Mouse (Mus musculus): ENCODE results near the gene Gm20388. TPM values are rescaled to one million over a fixed set of nuclear protein-coding genes. Genes with fewer than 3 reads are reported as not detected.

Gm20388 gene
- polyA plus RNA-seq, 1 experiment from 2014 or later: 5.3 TPM

DNA sequence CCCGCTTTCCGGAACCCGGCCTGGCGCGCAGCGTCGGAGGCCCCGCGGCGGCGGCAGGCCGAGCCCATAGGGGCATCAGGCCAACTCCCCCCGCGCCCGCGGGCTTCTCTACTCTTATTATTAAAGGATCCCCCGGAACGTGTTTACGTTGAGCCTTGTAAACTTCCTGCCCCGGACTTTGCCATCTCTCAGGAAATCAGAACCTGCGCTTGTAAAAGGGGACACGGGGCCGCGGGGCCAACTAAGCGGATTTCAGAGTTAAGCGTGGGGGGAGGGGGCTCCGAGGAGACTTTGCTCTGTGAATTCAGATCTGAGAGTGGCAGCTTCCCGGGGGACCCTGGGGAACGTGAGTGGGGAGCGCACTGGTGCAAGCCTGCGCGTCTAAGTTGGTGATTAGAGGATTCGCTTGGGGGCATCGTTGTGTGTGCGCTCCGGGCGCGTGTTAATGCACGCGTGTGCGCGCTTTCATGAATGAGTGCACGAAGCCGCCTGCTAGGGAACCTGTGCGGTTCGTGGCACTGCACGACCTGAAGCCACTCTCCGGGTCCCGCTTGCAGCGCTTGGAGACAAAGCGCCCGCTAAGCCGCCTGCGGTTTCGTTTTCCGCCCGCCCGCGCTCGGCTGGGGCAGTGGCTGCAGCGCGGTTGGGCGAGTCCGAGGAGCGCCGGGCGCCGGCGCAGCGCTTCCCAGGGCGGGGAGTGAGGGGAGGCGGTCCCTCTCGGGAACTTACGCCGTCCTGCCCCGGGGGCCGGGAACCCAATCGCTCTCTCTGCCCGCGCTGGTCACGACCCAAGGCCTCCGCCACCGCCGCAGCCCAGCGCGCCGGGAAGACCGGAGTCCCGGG, 1172.7 kb downstream of the Gm20388 start:
- peaks cover 100% of the 10 kb centered on the region for H3K27me3 ChIP-seq (replicated peaks; ENCODE audit: control insufficient read depth, insufficient read depth, low read length)
- peak overlapping the region; percentile 65 for H3K4me2 ChIP-seq
- peaks cover 2% of the 10 kb centered on the region; the same call in 1 of the 2 replicates for H3K4me1 ChIP-seq (replicated peaks; ENCODE audit: control insufficient read depth, insufficient read depth, low read length)
- no peaks in the 10 kb centered on the region for H3K36me3 ChIP-seq (ENCODE audit: control insufficient read depth, insufficient read depth, low read length)
- ATAC-seq (replicated peaks; ENCODE audit: low FRiP score) (peak; percentile 48), DNase-seq (ENCODE audit: low spot score) (no peak)
- peak overlapping the region; percentile 49 for H3K9ac ChIP-seq (ENCODE audit: low read depth, low read length)
- no peaks in the 10 kb centered on the region for H3K9me3 ChIP-seq (ENCODE audit: control insufficient read depth, low read length)
- H3K4me3 ChIP-seq (ENCODE audit: low read depth, low read length): peak overlapping the region; percentile 57
- WGBS: under 1% methylated on average over 89 of the region's 89 CpGs
- H3K27ac ChIP-seq (ENCODE audit: low read depth, low read length): peak overlapping the region; percentile 82

DNA sequence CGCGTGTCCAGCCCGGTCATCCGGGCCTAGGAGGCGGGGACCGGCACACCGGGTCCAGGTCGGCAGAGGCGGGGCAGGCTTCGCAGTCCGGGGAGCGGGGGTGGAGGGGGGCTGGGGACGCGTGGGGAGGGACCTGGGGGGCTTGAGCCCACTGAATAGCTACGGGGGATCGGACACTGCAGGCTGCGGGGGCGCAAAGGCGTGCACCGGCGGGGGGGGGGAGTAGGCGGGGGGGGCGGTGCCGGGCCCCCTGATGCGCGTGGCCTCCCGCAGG, 1173.2 kb downstream of the Gm20388 start:
- peak; percentile 29; the same call in 1 of the 2 replicates for ATAC-seq (replicated peaks; ENCODE audit: low FRiP score)

DNA sequence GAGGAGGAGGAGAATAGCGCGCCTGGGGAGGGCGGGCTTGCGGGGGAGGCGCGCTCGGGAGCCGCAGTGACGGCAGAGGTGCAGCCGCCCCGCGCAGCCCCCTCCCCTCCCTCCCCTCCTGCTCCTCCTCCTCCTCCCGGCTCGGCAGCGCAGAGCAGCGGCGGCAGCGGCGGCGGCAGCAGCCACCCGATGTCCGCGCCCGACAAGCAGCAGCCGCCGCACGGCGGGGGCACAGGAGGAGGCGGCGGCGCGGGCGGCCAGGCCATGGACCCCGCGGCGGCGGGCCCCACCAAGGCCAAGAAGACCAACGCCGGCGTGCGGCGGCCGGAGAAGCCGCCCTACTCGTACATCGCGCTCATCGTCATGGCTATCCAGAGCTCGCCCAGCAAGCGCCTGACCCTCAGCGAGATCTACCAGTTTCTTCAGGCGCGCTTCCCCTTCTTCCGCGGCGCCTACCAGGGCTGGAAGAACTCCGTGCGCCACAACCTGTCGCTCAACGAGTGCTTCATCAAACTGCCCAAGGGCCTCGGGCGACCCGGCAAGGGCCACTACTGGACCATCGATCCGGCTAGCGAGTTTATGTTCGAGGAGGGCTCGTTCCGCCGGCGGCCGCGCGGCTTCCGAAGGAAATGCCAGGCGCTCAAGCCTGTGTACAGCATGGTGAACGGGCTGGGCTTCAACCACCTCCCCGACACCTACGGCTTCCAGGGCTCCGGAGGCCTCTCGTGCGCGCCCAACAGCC, 1173.7 kb downstream of the Gm20388 start, which contains the start of gene Foxf1:
Foxf1 (plus strand) TSS at position 177 of the 742 bp plus-strand sequence.
- peak within 1 kb of the TSS; percentile 82 for H3K27ac ChIP-seq (ENCODE audit: low read depth, low read length)

More for the DNA sequence above, 1173.2 kb downstream of the Gm20388 start:
- 0% methylated on average over 14 of the region's 27 CpGs for WGBS
- H3K27me3 ChIP-seq (replicated peaks; ENCODE audit: control insufficient read depth, insufficient read depth, low read length): peaks cover 100% of the 10 kb centered on the region
- H3K9me3 ChIP-seq (ENCODE audit: control insufficient read depth, low read length): no peaks in the 10 kb centered on the region
- no peak for DNase-seq (ENCODE audit: low spot score)
- H3K36me3 ChIP-seq (ENCODE audit: control insufficient read depth, insufficient read depth, low read length): no peaks in the 10 kb centered on the region
- H3K27ac ChIP-seq (ENCODE audit: low read depth, low read length): peak overlapping the region; percentile 82
- H3K4me2 ChIP-seq: peak overlapping the region; percentile 65
- peak overlapping the region; percentile 49 for H3K9ac ChIP-seq (ENCODE audit: low read depth, low read length)
- peaks cover 2% of the 10 kb centered on the region; the same call in 1 of the 2 replicates for H3K4me1 ChIP-seq (replicated peaks; ENCODE audit: control insufficient read depth, insufficient read depth, low read length)
- peak overlapping the region; percentile 57 for H3K4me3 ChIP-seq (ENCODE audit: low read depth, low read length)

DNA sequence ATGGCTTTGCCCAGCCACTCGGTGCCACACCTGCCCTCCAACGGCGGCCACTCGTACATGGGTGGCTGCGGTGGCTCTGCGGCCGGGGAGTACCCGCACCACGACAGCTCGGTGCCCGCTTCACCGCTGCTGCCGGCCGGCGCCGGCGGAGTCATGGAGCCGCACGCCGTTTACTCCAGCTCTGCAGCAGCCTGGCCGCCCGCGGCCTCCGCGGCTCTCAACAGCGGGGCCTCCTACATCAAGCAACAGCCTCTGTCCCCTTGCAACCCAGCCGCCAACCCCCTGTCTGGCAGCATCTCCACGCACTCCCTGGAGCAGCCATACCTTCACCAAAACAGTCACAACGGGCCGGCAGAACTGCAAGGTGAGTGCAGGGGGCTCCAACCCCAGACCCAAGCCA, 1174.4 kb downstream of the Gm20388 start:
- 3% methylated on average over 30 of the region's 30 CpGs for WGBS
- Histone ChIP-seq H3K9ac (ENCODE audit: low read depth, low read length) (peak overlapping the region; percentile 69), H3K4me1 (replicated peaks; ENCODE audit: control insufficient read depth, insufficient read depth, low read length) (peaks cover 6% of the 10 kb centered on the region; the same call in 1 of the 2 replicates), H3K27ac (ENCODE audit: low read depth, low read length) (peak overlapping the region; percentile 75), H3K4me2 (peak overlapping the region; percentile 65), H3K36me3 (ENCODE audit: control insufficient read depth, insufficient read depth, low read length) (no peaks in the 10 kb centered on the region), H3K9me3 (ENCODE audit: control insufficient read depth, low read length) (no peaks in the 10 kb centered on the region), H3K27me3 (replicated peaks; ENCODE audit: control insufficient read depth, insufficient read depth, low read length) (peaks cover 100% of the 10 kb centered on the region), H3K4me3 (ENCODE audit: low read depth, low read length) (peak overlapping the region; percentile 57)
- DNase-seq (ENCODE audit: low spot score) (no peak), ATAC-seq (replicated peaks; ENCODE audit: low FRiP score) (no peak)

More for the DNA sequence above, 1173.7 kb downstream of the Gm20388 start, which contains the start of gene Foxf1:
- Histone ChIP-seq H3K9ac (ENCODE audit: low read depth, low read length) (peak within 1 kb of the TSS; percentile 69), H3K4me3 (ENCODE audit: low read depth, low read length) (peak within 1 kb of the TSS; percentile 57), H3K4me2 (peak within 1 kb of the TSS; percentile 65), H3K9me3 (ENCODE audit: control insufficient read depth, low read length) (no peaks in the 10 kb centered on the region), H3K4me1 (replicated peaks; ENCODE audit: control insufficient read depth, insufficient read depth, low read length) (peaks cover 4% of the 10 kb centered on the region; the same call in 1 of the 2 replicates), H3K36me3 (ENCODE audit: control insufficient read depth, insufficient read depth, low read length) (no peaks in the 10 kb centered on the region), H3K27me3 (replicated peaks; ENCODE audit: control insufficient read depth, insufficient read depth, low read length) (peaks cover 100% of the 10 kb centered on the region)
- ATAC-seq (replicated peaks; ENCODE audit: low FRiP score): peak; percentile 47; the same call in 1 of the 2 replicates
- WGBS: under 1% methylated on average over 74 of the region's 83 CpGs
- DNase-seq (ENCODE audit: low spot score): no peak

DNA sequence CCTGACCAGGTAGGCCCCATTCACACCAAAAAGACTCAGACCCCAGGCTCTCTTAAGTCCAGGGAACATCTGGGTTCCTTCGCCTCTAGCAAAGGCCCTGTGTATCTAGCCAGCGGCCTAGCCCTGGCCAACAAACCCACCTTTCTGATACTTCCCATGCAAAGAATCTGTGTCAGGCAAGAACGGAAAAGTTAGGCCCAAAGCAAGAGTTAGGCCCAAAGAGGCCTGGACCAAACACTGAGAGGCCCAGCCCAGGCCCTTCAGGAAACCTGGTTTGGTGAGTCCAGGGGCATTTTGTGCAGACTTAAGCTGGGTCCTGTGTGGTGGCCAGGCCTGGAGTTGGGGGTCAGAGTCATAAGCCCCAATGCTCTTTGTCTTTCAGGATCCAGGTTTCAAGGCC, 1174.9 kb downstream of the Gm20388 start:
- H3K36me3 ChIP-seq (ENCODE audit: control insufficient read depth, insufficient read depth, low read length): no peaks in the 10 kb centered on the region
- peak overlapping the region; percentile 65 for H3K4me2 ChIP-seq
- DNase-seq (ENCODE audit: low spot score): no peak
- no peak overlapping the region for H3K27ac ChIP-seq (ENCODE audit: low read depth, low read length)
- ATAC-seq (replicated peaks; ENCODE audit: low FRiP score): no peak
- H3K27me3 ChIP-seq (replicated peaks; ENCODE audit: control insufficient read depth, insufficient read depth, low read length): peaks cover 100% of the 10 kb centered on the region
- H3K9me3 ChIP-seq (ENCODE audit: control insufficient read depth, low read length): no peaks in the 10 kb centered on the region
- peaks cover 6% of the 10 kb centered on the region; the same call in 1 of the 2 replicates for H3K4me1 ChIP-seq (replicated peaks; ENCODE audit: control insufficient read depth, insufficient read depth, low read length)
- peak overlapping the region; percentile 69 for H3K9ac ChIP-seq (ENCODE audit: low read depth, low read length)
- WGBS: 42% methylated on average over 3 of the region's 3 CpGs
- peak overlapping the region; percentile 57 for H3K4me3 ChIP-seq (ENCODE audit: low read depth, low read length)

DNA sequence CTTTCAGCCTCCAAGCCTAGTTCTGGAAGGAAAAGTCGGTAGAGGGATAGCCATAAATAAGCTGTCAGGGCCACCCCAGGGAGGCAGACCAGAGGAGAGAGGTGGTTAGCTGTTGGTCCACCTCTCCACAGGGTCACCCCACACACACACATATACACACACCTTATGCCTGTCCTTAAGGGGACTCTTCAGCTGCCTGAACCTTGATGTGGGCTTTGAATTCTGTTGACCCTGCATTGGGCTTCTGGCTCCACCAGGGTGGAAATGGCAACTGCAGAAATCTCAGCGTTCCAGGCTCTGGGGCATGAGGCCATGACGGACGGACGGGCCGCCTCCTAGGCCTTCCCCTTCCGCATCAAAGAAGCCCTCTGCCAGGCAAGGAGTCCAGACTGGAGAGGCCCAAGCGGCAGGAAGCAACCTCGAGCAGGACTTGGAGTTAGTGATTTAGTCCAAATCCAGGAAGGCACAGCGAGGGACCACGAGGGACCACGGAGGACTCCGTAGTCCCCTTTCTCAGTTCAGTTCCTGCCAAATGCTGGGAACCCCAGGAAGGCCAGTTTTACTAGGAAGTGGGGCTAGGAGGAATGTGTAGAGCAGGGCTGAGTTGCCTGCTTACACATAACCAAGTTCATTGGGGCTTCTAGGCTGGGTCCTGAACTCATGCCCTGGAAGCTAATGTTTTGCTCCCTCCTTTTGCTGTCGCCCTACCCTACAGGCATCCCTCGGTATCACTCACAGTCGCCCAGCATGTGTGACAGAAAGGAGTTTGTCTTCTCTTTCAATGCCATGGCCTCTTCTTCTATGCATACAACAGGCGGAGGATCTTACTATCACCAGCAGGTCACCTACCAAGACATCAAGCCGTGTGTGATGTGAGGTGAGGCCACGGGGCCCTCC, 1175.6 kb downstream of the Gm20388 start:
- Histone ChIP-seq H3K9ac (ENCODE audit: low read depth, low read length) (peak overlapping the region; percentile 69), H3K27me3 (replicated peaks; ENCODE audit: control insufficient read depth, insufficient read depth, low read length) (peaks cover 100% of the 10 kb centered on the region), H3K9me3 (ENCODE audit: control insufficient read depth, low read length) (no peaks in the 10 kb centered on the region), H3K4me1 (replicated peaks; ENCODE audit: control insufficient read depth, insufficient read depth, low read length) (peaks cover 6% of the 10 kb centered on the region; the same call in 1 of the 2 replicates), H3K4me3 (ENCODE audit: low read depth, low read length) (peak overlapping the region; percentile 57), H3K4me2 (peak overlapping the region; percentile 65), H3K36me3 (ENCODE audit: control insufficient read depth, insufficient read depth, low read length) (no peaks in the 10 kb centered on the region), H3K27ac (ENCODE audit: low read depth, low read length) (peak overlapping the region; percentile 34; the same call in 1 of the 2 replicates)
- 19% methylated on average over 19 of the region's 19 CpGs for WGBS
- no peak for ATAC-seq (replicated peaks; ENCODE audit: low FRiP score)
- no peak for DNase-seq (ENCODE audit: low spot score)

DNA sequence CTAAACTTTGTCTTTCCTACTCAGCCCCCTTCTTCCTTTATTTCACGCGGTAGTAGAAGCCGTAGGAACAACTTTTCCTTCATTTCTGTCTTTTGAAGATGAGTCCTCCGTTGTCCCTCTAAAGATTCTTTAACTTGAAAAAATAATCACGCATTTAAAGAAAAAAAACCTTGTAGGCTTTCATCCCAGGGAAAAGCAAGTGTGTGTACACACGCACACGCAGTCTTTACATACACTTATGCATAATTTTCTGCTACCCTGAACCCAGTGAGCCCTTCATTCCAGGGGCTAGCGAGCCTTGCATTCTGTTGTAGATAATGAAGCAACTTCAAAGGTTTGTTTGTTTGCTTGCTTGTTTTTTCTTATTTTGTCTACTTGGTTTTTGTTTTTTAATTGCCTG, 1177.6 kb downstream of the Gm20388 start:
- ATAC-seq (replicated peaks; ENCODE audit: low FRiP score) (no peak), DNase-seq (ENCODE audit: low spot score) (no peak)
- H3K4me2 ChIP-seq: peak overlapping the region; percentile 65
- H3K27ac ChIP-seq (ENCODE audit: low read depth, low read length): no peak overlapping the region
- no peaks in the 10 kb centered on the region for H3K9me3 ChIP-seq (ENCODE audit: control insufficient read depth, low read length)
- peaks cover 93% of the 10 kb centered on the region for H3K27me3 ChIP-seq (replicated peaks; ENCODE audit: control insufficient read depth, insufficient read depth, low read length)
- H3K4me1 ChIP-seq (replicated peaks; ENCODE audit: control insufficient read depth, insufficient read depth, low read length): peaks cover 4% of the 10 kb centered on the region; the same call in 1 of the 2 replicates
- H3K9ac ChIP-seq (ENCODE audit: low read depth, low read length): no peak overlapping the region; the same call in 1 of the 2 replicates
- no peaks in the 10 kb centered on the region for H3K36me3 ChIP-seq (ENCODE audit: control insufficient read depth, insufficient read depth, low read length)
- WGBS: 19% methylated on average over 8 of the region's 8 CpGs
- peak overlapping the region; percentile 37 for H3K4me3 ChIP-seq (ENCODE audit: low read depth, low read length)
